Mouse (Mus musculus) bone marrow, adult 2 months (tissue): Measurements from ENCODE around the gene Ppp6r3.

Source experiments
- CTCF ChIP-seq: fragments of 200-500 bp; IDR thresholded peaks from 2 replicates; pipeline ENCODE4 v1.5.1; 2011; ENCODE audit warnings: low read length, control low read depth; ENCODE audit not compliant: control insufficient read depth, insufficient read depth
- POLR2A ChIP-seq: fragments of 200-500 bp; IDR thresholded peaks from 2 replicates; pipeline ENCODE4 v1.6.1; 2011; ENCODE audit warnings: low read depth, mild to moderate bottlenecking, control low read depth, low read length, borderline replicate concordance; ENCODE audit not compliant: control insufficient read depth

DNA sequence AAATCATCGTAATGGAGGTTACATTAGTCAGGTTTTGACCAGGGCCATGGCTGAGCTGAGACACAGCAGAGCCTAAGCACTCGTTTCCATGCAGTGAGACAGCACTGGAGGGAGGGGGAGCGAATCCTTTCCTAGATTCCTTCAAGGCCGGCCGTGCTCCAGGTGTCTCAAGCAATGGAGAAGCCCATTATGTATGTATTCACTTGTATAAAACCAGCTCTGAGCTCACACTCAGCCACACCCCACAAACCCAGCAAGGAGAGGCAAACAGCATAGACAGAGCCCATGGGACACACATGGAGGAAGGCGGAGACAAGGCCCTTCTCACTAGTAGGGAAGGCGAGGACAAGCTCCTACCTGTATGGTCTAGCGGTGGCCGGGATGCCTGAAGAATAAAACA is 10.5 kb upstream of the Ppp6r3 start:
- TF ChIP-seq CTCF (no peak), POLR2A (no peak)
